Mouse (Mus musculus): ENCODE data around the gene Gm20662. TPM values are rescaled to one million over a fixed set of nuclear protein-coding genes. Genes with fewer than 3 reads are reported as not detected.

The Gm20662 gene
- polyA plus RNA-seq, 1 experiment from 2014 or later, result 0.14 TPM

DNA sequence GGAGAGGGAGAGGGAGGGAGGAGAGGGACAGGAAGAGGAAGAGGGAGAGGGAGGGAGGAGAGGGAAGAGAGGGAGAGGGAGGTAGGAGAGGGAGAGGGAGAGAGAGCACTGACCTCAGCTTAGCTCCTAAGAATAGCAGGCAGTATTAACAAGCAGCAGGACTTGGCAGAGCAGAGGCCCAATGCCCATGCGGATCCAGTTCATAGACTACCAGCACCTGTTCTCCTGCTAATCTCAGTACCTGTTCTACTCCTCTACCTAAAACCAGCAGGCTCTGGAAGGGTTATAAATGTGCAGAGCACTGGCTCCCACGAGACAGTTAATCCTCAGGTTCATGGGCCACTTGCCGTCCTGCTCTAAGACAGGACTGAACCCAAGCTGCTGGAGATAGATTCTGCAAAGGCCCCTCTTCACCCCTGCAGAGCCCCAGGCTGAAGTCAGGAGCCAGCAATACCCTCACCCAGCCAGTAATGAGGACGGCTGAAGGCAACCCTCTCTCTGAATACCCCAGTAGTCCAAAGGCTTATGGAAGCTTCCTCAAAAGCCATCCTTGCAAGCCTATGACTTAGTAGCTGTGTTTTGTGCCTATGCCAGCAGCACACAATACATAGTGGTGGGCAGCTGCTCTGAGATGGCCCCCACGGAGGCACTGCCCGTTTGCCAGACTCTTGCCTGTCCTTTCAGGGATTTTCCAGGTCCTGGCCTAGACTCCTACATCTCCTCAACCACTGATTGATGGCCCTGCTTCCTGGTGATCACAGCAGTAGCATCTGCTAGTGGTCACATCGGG is 77.2 kb downstream of the Gm20662 start:
- no peak overlapping the region for H3K9ac ChIP-seq (ENCODE audit: low read depth, low read length)
- no peak for DNase-seq (ENCODE audit: low spot score)
- peaks cover 3% of the 10 kb centered on the region; the same call in 1 of the 2 replicates for H3K4me1 ChIP-seq (replicated peaks; ENCODE audit: control insufficient read depth, insufficient read depth, low read length)
- H3K4me3 ChIP-seq (ENCODE audit: low read depth, low read length), result no peak overlapping the region
- no peaks in the 10 kb centered on the region for H3K36me3 ChIP-seq (ENCODE audit: control insufficient read depth, insufficient read depth, low read length)
- no peak for ATAC-seq (ENCODE audit: low FRiP score)
- no peaks in the 10 kb centered on the region for H3K27me3 ChIP-seq (ENCODE audit: control insufficient read depth, insufficient read depth, low read length)
- no peak overlapping the region for H3K4me2 ChIP-seq (replicated peaks; ENCODE audit: low read depth, low read length)
- no peak overlapping the region for H3K27ac ChIP-seq (ENCODE audit: low read depth, low read length)
- no peaks in the 10 kb centered on the region for H3K9me3 ChIP-seq (ENCODE audit: control insufficient read depth, low read length)
- 65% methylated on average over 7 of the region's 7 CpGs for WGBS

DNA sequence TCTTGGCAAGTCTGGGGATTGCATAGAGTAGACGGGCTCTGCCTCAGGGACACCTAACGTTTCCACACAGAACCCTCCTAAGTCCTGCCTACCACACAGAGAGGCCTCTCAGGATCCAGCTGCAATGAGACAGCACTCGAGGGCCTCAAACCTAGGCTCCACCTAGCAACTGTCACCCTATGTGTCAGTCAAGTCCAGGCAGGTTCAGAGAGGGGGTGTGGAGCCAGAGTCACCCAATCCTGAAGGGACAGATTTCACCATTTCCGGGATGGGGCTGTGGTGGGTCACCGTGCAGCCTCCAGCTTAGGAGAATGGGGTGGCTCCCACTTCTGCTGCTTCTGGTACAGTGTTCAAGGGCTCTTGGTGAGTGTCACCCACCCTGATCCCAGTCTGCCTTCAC is 84.0 kb downstream of the Gm20662 start, which contains the start of gene Mst1:
Gene Mst1, plus strand, starts transcription at position 269 of the 400 bp plus-strand sequence.
- Histone ChIP-seq H3K9me3 (ENCODE audit: control insufficient read depth, low read length) (no peaks in the 10 kb centered on the region), H3K4me3 (ENCODE audit: low read depth, low read length) (peak within 1 kb of the TSS; percentile 86), H3K36me3 (ENCODE audit: control insufficient read depth, insufficient read depth, low read length) (peaks cover 4% of the 10 kb centered on the region; the same call in 1 of the 2 replicates), H3K4me1 (replicated peaks; ENCODE audit: control insufficient read depth, insufficient read depth, low read length) (peaks cover 3% of the 10 kb centered on the region; the same call in 1 of the 2 replicates), H3K4me2 (replicated peaks; ENCODE audit: low read depth, low read length) (peak within 1 kb of the TSS; percentile 79), H3K27me3 (ENCODE audit: control insufficient read depth, insufficient read depth, low read length) (peaks cover 22% of the 10 kb centered on the region), H3K27ac (ENCODE audit: low read depth, low read length) (no peak within 1 kb of the TSS; the same call in 1 of the 2 replicates), H3K9ac (ENCODE audit: low read depth, low read length) (peak within 1 kb of the TSS; percentile 98)
- 80% methylated on average over 5 of the region's 5 CpGs for WGBS
- DNase-seq (ENCODE audit: low spot score), result no peak
- no peak for ATAC-seq (ENCODE audit: low FRiP score)

DNA sequence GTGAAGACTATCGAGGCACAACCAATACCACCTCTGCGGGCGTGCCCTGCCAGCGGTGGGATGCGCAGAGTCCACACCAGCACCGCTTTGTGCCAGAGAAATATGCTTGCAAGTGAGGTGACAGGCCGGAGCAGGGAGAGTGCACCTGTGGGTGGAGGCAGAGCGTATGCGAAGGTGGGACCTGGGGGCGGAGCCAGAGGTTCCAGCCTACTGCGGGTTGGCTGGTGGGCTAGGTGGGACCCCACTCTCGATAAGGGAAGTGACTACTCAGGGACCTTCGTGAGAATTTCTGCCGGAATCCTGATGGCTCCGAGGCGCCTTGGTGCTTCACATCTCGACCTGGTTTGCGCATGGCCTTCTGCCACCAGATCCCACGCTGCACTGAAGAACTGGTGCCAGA is 86.4 kb downstream of the Gm20662 start:
- H3K36me3 ChIP-seq (ENCODE audit: control insufficient read depth, insufficient read depth, low read length), result peaks cover 11% of the 10 kb centered on the region
- H3K4me3 ChIP-seq (ENCODE audit: low read depth, low read length), result no peak overlapping the region; the same call in 1 of the 2 replicates
- no peak overlapping the region for H3K9ac ChIP-seq (ENCODE audit: low read depth, low read length)
- DNase-seq (ENCODE audit: low spot score) (no peak), ATAC-seq (ENCODE audit: low FRiP score) (no peak)
- H3K4me1 ChIP-seq (replicated peaks; ENCODE audit: control insufficient read depth, insufficient read depth, low read length), result peaks cover 3% of the 10 kb centered on the region; the same call in 1 of the 2 replicates
- H3K27me3 ChIP-seq (ENCODE audit: control insufficient read depth, insufficient read depth, low read length), result peaks cover 22% of the 10 kb centered on the region
- WGBS, result 7% methylated on average over 19 of the region's 19 CpGs
- no peak overlapping the region for H3K27ac ChIP-seq (ENCODE audit: low read depth, low read length)
- H3K9me3 ChIP-seq (ENCODE audit: control insufficient read depth, low read length), result no peaks in the 10 kb centered on the region
- H3K4me2 ChIP-seq (replicated peaks; ENCODE audit: low read depth, low read length), result peak overlapping the region; percentile 14

DNA sequence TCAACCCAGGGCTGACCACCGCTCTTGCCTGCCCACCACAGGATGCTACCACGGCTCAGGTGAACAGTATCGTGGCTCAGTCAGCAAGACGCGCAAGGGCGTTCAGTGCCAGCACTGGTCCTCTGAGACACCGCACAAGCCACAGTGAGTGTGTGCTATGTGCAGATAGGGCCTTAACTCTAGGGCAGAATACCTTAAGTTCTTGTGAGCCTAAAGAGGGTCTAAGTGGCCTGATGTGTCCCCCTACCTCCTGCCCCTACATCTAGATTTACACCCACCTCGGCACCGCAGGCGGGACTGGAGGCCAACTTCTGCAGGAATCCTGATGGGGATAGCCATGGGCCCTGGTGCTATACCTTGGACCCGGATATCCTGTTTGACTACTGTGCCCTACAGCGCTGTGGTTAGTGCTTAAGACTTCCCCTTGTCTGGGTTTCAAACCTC is 86.9 kb downstream of the Gm20662 start, which contains the start of gene Rnf123:
Gene Rnf123, minus strand, starts transcription at position 359 of the 444 bp plus-strand sequence.
- no peaks in the 10 kb centered on the region for H3K9me3 ChIP-seq (ENCODE audit: control insufficient read depth, low read length)
- H3K36me3 ChIP-seq (ENCODE audit: control insufficient read depth, insufficient read depth, low read length), result peaks cover 11% of the 10 kb centered on the region
- ATAC-seq (ENCODE audit: low FRiP score) (no peak), DNase-seq (ENCODE audit: low spot score) (no peak)
- no peak within 1 kb of the TSS for H3K9ac ChIP-seq (ENCODE audit: low read depth, low read length)
- H3K4me2 ChIP-seq (replicated peaks; ENCODE audit: low read depth, low read length), result peak within 1 kb of the TSS; percentile 14
- H3K27me3 ChIP-seq (ENCODE audit: control insufficient read depth, insufficient read depth, low read length), result peaks cover 22% of the 10 kb centered on the region
- no peak within 1 kb of the TSS; the same call in 1 of the 2 replicates for H3K4me3 ChIP-seq (ENCODE audit: low read depth, low read length)
- H3K4me1 ChIP-seq (replicated peaks; ENCODE audit: control insufficient read depth, insufficient read depth, low read length), result peaks cover 3% of the 10 kb centered on the region; the same call in 1 of the 2 replicates
- H3K27ac ChIP-seq (ENCODE audit: low read depth, low read length), result no peak within 1 kb of the TSS
- 37% methylated on average over 12 of the region's 12 CpGs for WGBS

DNA sequence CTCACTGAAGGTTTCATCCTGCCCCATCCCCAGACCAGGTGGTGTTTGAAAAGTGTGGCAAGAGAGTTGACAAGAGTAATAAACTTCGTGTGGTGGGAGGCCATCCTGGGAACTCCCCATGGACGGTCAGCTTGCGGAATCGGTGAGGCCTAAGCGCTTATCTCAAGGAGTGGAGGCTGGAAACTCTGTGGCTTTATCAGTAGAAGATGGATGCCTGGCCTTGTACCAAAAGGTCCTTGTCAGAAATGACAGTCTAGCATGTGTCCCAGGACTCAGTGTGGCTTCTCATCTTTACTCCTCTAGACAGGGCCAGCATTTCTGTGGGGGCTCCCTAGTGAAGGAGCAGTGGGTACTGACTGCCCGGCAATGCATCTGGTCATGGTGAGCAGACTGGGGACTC is 87.4 kb downstream of the Gm20662 start:
- no peak for DNase-seq (ENCODE audit: low spot score)
- H3K36me3 ChIP-seq (ENCODE audit: control insufficient read depth, insufficient read depth, low read length), result peaks cover 11% of the 10 kb centered on the region

DNA sequence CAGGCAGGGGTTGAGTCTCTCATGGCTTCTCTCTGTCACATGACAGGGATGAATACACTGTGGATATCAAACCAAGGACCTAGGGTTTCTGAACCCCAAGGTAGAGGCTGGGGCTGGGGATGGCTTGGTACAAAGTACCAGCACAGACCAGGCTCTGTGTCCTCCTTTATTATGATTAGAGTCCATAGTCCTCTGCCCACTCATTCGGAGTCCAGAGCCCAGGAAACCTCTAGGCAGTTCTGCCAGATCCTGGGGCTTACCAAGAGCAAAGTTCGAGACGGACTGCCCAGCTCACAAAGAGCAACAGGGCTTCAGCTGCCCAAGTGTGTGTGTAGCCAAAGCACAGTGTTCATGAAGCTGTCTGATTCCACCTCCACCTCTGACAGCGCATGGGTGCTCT is 89.1 kb downstream of the Gm20662 start:
- Histone ChIP-seq H3K4me1 (replicated peaks; ENCODE audit: control insufficient read depth, insufficient read depth, low read length) (no peaks in the 10 kb centered on the region), H3K36me3 (ENCODE audit: control insufficient read depth, insufficient read depth, low read length) (peaks cover 11% of the 10 kb centered on the region), H3K9me3 (ENCODE audit: control insufficient read depth, low read length) (no peaks in the 10 kb centered on the region), H3K9ac (ENCODE audit: low read depth, low read length) (no peak overlapping the region), H3K27ac (ENCODE audit: low read depth, low read length) (no peak overlapping the region), H3K4me2 (replicated peaks; ENCODE audit: low read depth, low read length) (no peak overlapping the region), H3K4me3 (ENCODE audit: low read depth, low read length) (no peak overlapping the region), H3K27me3 (ENCODE audit: control insufficient read depth, insufficient read depth, low read length) (peaks cover 22% of the 10 kb centered on the region)
- 93% methylated on average over 4 of the region's 4 CpGs for WGBS
- ATAC-seq (ENCODE audit: low FRiP score) (no peak), DNase-seq (ENCODE audit: low spot score) (no peak)

More for the DNA sequence above, 87.4 kb downstream of the Gm20662 start:
- no peak overlapping the region for H3K4me3 ChIP-seq (ENCODE audit: low read depth, low read length)
- 77% methylated on average over 6 of the region's 6 CpGs for WGBS
- H3K27ac ChIP-seq (ENCODE audit: low read depth, low read length), result no peak overlapping the region
- H3K27me3 ChIP-seq (ENCODE audit: control insufficient read depth, insufficient read depth, low read length), result peaks cover 22% of the 10 kb centered on the region
- H3K4me2 ChIP-seq (replicated peaks; ENCODE audit: low read depth, low read length), result no peak overlapping the region
- no peak for ATAC-seq (ENCODE audit: low FRiP score)
- no peak overlapping the region for H3K9ac ChIP-seq (ENCODE audit: low read depth, low read length)
- no peaks in the 10 kb centered on the region for H3K9me3 ChIP-seq (ENCODE audit: control insufficient read depth, low read length)
- no peaks in the 10 kb centered on the region for H3K4me1 ChIP-seq (replicated peaks; ENCODE audit: control insufficient read depth, insufficient read depth, low read length)

DNA sequence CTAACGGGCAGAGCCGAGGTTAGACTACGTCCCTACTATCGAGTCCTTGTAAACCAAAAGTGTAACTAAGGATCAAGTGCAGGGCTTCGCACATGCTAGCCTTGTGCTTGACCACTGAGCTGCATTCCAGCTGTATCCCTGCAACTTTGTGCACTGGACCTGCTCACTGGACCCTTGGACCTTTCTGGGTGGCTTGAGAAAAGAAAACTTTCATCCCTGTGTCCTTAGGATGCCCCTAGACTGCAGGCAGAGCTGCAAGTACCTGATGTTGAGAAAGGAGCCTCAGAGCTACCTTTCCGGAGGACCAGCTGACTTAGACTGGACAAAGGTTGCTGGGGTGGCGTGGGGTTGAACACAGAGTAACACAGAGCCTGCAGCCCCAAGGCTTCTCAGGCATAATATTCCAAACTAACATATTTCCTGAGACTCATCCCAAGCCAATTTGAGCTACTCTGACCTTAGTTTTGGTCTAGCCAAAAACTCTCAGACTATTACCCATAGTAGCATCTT is 94.5 kb downstream of the Gm20662 start:
- peaks cover 10% of the 10 kb centered on the region; the same call in 1 of the 2 replicates for H3K36me3 ChIP-seq (ENCODE audit: control insufficient read depth, insufficient read depth, low read length)
- peaks cover 2% of the 10 kb centered on the region; the same call in 1 of the 2 replicates for H3K4me1 ChIP-seq (replicated peaks; ENCODE audit: control insufficient read depth, insufficient read depth, low read length)
- H3K27me3 ChIP-seq (ENCODE audit: control insufficient read depth, insufficient read depth, low read length), result no peaks in the 10 kb centered on the region
- H3K9me3 ChIP-seq (ENCODE audit: control insufficient read depth, low read length), result no peaks in the 10 kb centered on the region
- no peak overlapping the region for H3K27ac ChIP-seq (ENCODE audit: low read depth, low read length)
- no peak overlapping the region for H3K9ac ChIP-seq (ENCODE audit: low read depth, low read length)
- no peak for ATAC-seq (ENCODE audit: low FRiP score)
- no peak overlapping the region for H3K4me2 ChIP-seq (replicated peaks; ENCODE audit: low read depth, low read length)
- 98% methylated on average over 7 of the region's 7 CpGs for WGBS
- DNase-seq (ENCODE audit: low spot score), result no peak
- H3K4me3 ChIP-seq (ENCODE audit: low read depth, low read length), result no peak overlapping the region

DNA sequence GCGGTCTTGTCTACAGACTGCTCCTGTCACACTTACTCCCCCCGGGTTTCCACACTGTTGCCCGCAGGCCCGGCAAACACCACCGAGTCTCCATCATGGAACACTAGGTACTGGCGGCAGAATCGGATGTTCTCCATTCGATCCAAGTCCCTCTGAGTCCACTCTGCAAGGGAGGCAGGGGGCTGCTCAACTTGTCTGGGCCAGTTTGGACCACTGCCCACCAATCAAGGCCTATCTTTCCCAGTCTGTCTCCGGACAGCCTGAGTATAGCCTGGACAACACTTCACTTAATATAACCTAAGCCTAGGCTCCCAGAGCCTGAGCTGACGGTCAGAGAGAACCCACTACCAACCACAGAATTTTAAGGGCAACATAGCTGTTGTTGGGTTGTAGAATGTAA is 97.4 kb downstream of the Gm20662 start:
- H3K9ac ChIP-seq (ENCODE audit: low read depth, low read length), result peak overlapping the region; percentile 80
- peak overlapping the region; percentile 90 for H3K4me2 ChIP-seq (replicated peaks; ENCODE audit: low read depth, low read length)
- 74% methylated on average over 10 of the region's 10 CpGs for WGBS
- ATAC-seq (ENCODE audit: low FRiP score) (no peak), DNase-seq (ENCODE audit: low spot score) (no peak)
- H3K27ac ChIP-seq (ENCODE audit: low read depth, low read length), result no peak overlapping the region
- peaks cover 5% of the 10 kb centered on the region; the same call in 1 of the 2 replicates for H3K36me3 ChIP-seq (ENCODE audit: control insufficient read depth, insufficient read depth, low read length)
- H3K9me3 ChIP-seq (ENCODE audit: control insufficient read depth, low read length), result no peaks in the 10 kb centered on the region
- no peaks in the 10 kb centered on the region for H3K27me3 ChIP-seq (ENCODE audit: control insufficient read depth, insufficient read depth, low read length)
- peaks cover 2% of the 10 kb centered on the region; the same call in 1 of the 2 replicates for H3K4me1 ChIP-seq (replicated peaks; ENCODE audit: control insufficient read depth, insufficient read depth, low read length)
- peak overlapping the region; percentile 77 for H3K4me3 ChIP-seq (ENCODE audit: low read depth, low read length)

All from hindbrain, embryonic 11.5 days (tissue).